Mouse (Mus musculus) brain, embryonic 14.5 days (tissue): ENCODE data around the gene Tgm5.
"Not testable (repeated sequence)": the region's sequence is repeated elsewhere in the genome, so short reads cannot be mapped to it uniquely, and the experiment has no call there.

Experiments
- CTCF ChIP-seq: fragments of 200-500 bp; IDR thresholded peaks from 2 replicates; pipeline ENCODE4 v1.5.1; 2012; ENCODE audit warnings: inconsistent platforms, mild to moderate bottlenecking, moderate library complexity, borderline replicate concordance; ENCODE audit not compliant: insufficient read depth, insufficient read length; ENCODE audit errors: extremely low read depth
- POLR2A ChIP-seq: fragments of 200-500 bp; IDR thresholded peaks from 2 replicates; pipeline ENCODE4 v1.6.1; 2012; ENCODE audit warnings: mild to moderate bottlenecking, inconsistent platforms, borderline replicate concordance; ENCODE audit not compliant: poor library complexity, insufficient read depth, insufficient read length, severe bottlenecking; ENCODE audit errors: extremely low read depth

DNA sequence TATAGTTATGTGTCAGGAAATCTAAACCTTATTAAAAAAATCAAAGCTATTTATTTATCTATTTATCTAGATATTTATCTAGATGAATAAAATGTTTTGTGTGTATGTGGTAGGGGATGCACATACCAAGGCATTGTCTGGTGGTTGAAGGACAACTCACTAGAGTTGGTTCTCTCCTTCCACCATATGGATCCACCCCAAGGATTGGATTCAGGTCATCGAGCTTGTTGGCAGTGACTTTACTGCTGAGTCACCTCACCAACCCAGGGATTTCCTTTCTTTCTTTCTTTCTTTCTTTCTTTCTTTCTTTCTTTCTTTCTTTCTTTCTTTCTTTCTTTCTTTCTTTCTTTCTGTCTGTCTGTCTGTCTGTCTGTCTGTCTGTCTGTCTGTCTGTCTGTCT, 89.0 kb downstream of the Tgm5 start:
- TF ChIP-seq POLR2A, CTCF: not testable (repeated sequence)
